Mouse (Mus musculus) MEL (cell line): ENCODE results near the gene Slc10a6. TPM values are rescaled to one million over a fixed set of nuclear protein-coding genes. Genes with fewer than 3 reads are reported as not detected.

ENCODE experiments used
- DNase-seq: peaks from one replicate; pipeline ENCODE4 v3.0.0; 2011; ENCODE audit warnings: low read depth, low spot score
- H3K27ac ChIP-seq: 2 replicates; pipeline ENCODE4 v1.5.1; 2012; ENCODE audit warnings: low read depth, mild to moderate bottlenecking, control low read depth, low read length, moderate library complexity; ENCODE audit not compliant: control insufficient read depth
- H3K27me3 ChIP-seq, 2 experiments: fragments of 150-350 bp in 1 of 2; sonication (generic) in 1 of 2; 2 replicates each; pipeline ENCODE4 v1.6.1; 2012; ENCODE audit warnings: low read length in 2 of 2, mild to moderate bottlenecking in 2 of 2, improper control_type of control experiment in 1 of 2, moderate library complexity in 1 of 2; ENCODE audit not compliant: insufficient read depth in 2 of 2, control insufficient read depth in 1 of 2
- H3K36me3 ChIP-seq, 2 experiments: 2 replicates each; pipeline ENCODE4 v1.6.1; 2012 to 2014; ENCODE audit warnings: low read length in 2 of 2, improper control_type of control experiment in 1 of 2, inconsistent platforms in 1 of 2, mild to moderate bottlenecking in 1 of 2; ENCODE audit not compliant: insufficient read depth in 2 of 2, control insufficient read depth in 1 of 2
- H3K4me1 ChIP-seq, 2 experiments: fragments of 150-350 bp in 1 of 2; sonication (generic) in 1 of 2; 2 replicates each; pipeline ENCODE4 v1.6.1; 2012; ENCODE audit warnings: low read length in 2 of 2, improper control_type of control experiment in 1 of 2, mild to moderate bottlenecking in 1 of 2; ENCODE audit not compliant: insufficient read depth in 2 of 2, control insufficient read depth in 1 of 2
- H3K4me3 ChIP-seq, 2 experiments: fragments of 150-350 bp in 1 of 2; sonication (generic) in 1 of 2; 2 replicates each; pipeline ENCODE4 v1.5.1; 2012; ENCODE audit warnings: low read depth in 2 of 2, low read length in 2 of 2, mild to moderate bottlenecking in 2 of 2, moderate library complexity in 2 of 2, control low read depth in 1 of 2, improper control_type of control experiment in 1 of 2; ENCODE audit not compliant: control insufficient read depth in 1 of 2, insufficient read depth in 1 of 2
- H3K79me2 ChIP-seq: 2 replicates; pipeline ENCODE4 v1.6.1; 2012; ENCODE audit warnings: mild to moderate bottlenecking, low read length, moderate library complexity; ENCODE audit not compliant: control insufficient read depth, poor library complexity, insufficient read depth
- H3K9ac ChIP-seq: 2 replicates; pipeline ENCODE4 v1.6.1; 2012; ENCODE audit warnings: low read depth, mild to moderate bottlenecking, control low read depth, low read length, moderate library complexity; ENCODE audit not compliant: control insufficient read depth, poor library complexity, severe bottlenecking
- H3K9me3 ChIP-seq: fragments of 150-350 bp; sonication (generic); replicated peaks from 2 replicates; pipeline ENCODE4 v1.6.1; 2012; ENCODE audit warnings: mild to moderate bottlenecking, low read length, improper control_type of control experiment, moderate library complexity; ENCODE audit not compliant: insufficient read depth
- CHD1 ChIP-seq: IDR thresholded peaks from 2 replicates; pipeline ENCODE4 v1.6.1; 2012; ENCODE audit warnings: low read depth, mild to moderate bottlenecking, inconsistent platforms, low read length, improper control_type of control experiment
- CTCF ChIP-seq, 3 experiments: IDR thresholded peaks in 2 of 3; conservative IDR thresholded peaks in 1 of 3; 2 replicates each; pipeline ENCODE4 v1.5.1; 2011 to 2012; ENCODE audit warnings: low read length in 3 of 3, low read depth in 2 of 3, mild to moderate bottlenecking in 2 of 3, improper control_type of control experiment in 1 of 3, inconsistent platforms in 1 of 3, mixed read lengths in 1 of 3, moderate library complexity in 1 of 3; ENCODE audit not compliant: control insufficient read depth in 1 of 3, insufficient read depth in 1 of 3, poor library complexity in 1 of 3, severe bottlenecking in 1 of 3
- E2F4 ChIP-seq: IDR thresholded peaks from 2 replicates; pipeline ENCODE4 v1.6.1; 2011; ENCODE audit warnings: low read depth, low read length, improper control_type of control experiment, borderline replicate concordance
- EP300 ChIP-seq, 2 experiments: IDR thresholded peaks; 2 replicates each; pipeline ENCODE4 v1.6.1; 2011; ENCODE audit warnings: improper control_type of control experiment in 2 of 2, low read length in 2 of 2, low read depth in 1 of 2, mild to moderate bottlenecking in 1 of 2
- ETS1 ChIP-seq: IDR thresholded peaks from 2 replicates; pipeline ENCODE4 v1.6.1; 2012; ENCODE audit warnings: low read depth, mild to moderate bottlenecking, inconsistent platforms, low read length, improper control_type of control experiment, moderate library complexity
- GATA1 ChIP-seq: IDR thresholded peaks from 2 replicates; pipeline ENCODE4 v1.6.1; 2011; ENCODE audit warnings: low read depth, low read length, improper control_type of control experiment
- JUND ChIP-seq: IDR thresholded peaks from 2 replicates; pipeline ENCODE4 v1.6.1; 2011; ENCODE audit warnings: low read depth, mild to moderate bottlenecking, improper control_type of control experiment, low read length
- MAFK ChIP-seq: IDR thresholded peaks from 2 replicates; pipeline ENCODE4 v1.6.1; 2011; ENCODE audit warnings: low read depth, mild to moderate bottlenecking, low read length, improper control_type of control experiment, borderline replicate concordance
- MEF2A ChIP-seq: IDR thresholded peaks from 2 replicates; pipeline ENCODE4 v1.6.1; 2014; ENCODE audit warnings: low read depth, mild to moderate bottlenecking, inconsistent platforms, low read length, improper control_type of control experiment; ENCODE audit not compliant: poor library complexity, insufficient replicate concordance, severe bottlenecking; ENCODE audit errors: extremely low read depth
- RAD21 ChIP-seq: IDR thresholded peaks from 2 replicates; pipeline ENCODE4 v1.6.1; 2011; ENCODE audit warnings: mild to moderate bottlenecking, low read depth, low read length, improper control_type of control experiment
- RCOR1 ChIP-seq: IDR thresholded peaks from 2 replicates; pipeline ENCODE4 v1.6.1; 2012; ENCODE audit warnings: low read depth, mild to moderate bottlenecking, inconsistent platforms, low read length, improper control_type of control experiment
- TBP ChIP-seq: IDR thresholded peaks from 2 replicates; pipeline ENCODE4 v1.8.0; 2011; ENCODE audit warnings: low read depth, low read length, improper control_type of control experiment
- USF2 ChIP-seq, 2 experiments: IDR thresholded peaks; 2 replicates each; pipeline ENCODE4 v1.6.1; 2011 to 2012; ENCODE audit warnings: improper control_type of control experiment in 2 of 2, low read length in 2 of 2, borderline replicate concordance in 1 of 2, inconsistent platforms in 1 of 2, low read depth in 1 of 2, mild to moderate bottlenecking in 1 of 2; ENCODE audit not compliant: insufficient read depth in 1 of 2
- ZC3H11A ChIP-seq: IDR thresholded peaks from 2 replicates; pipeline ENCODE4 v1.6.1; 2012; ENCODE audit warnings: low read depth, mild to moderate bottlenecking, inconsistent platforms, low read length, improper control_type of control experiment
- ZKSCAN1 ChIP-seq: IDR thresholded peaks from 2 replicates; pipeline ENCODE4 v1.6.1; 2012; ENCODE audit warnings: low read depth, mild to moderate bottlenecking, inconsistent platforms, low read length, improper control_type of control experiment, moderate library complexity
- ZNF384 ChIP-seq: IDR thresholded peaks from 2 replicates; pipeline ENCODE4 v1.6.1; 2012; ENCODE audit warnings: low read depth, mild to moderate bottlenecking, inconsistent platforms, low read length, improper control_type of control experiment
- polyA plus RNA-seq, 2 experiments: library from polyadenylated mRNA; stranded (reverse) in 1 of 2; unstranded in 1 of 2; fragments of >175 nt in 1 of 2; fragments of >200 nt in 1 of 2; gene quantifications; 2 replicates each; pipeline versions ENCODE4 v1.2.1 to v1.2.4; 2012; ENCODE audit warnings: low replicate concordance in 2 of 2, low read depth in 1 of 2; ENCODE audit not compliant: insufficient read length in 2 of 2, insufficient read depth in 1 of 2, missing spikeins in 1 of 2
- total RNA-seq: library from RNA; depleted of rRNA; stranded (reverse); fragments of 300-350 nt; gene quantifications from 2 replicates; pipeline ENCODE4 v1.2.3, GENCODE M21; 2012

Slc10a6 gene
- total and polyA plus RNA-seq, 3 experiments: not detected

GRCm38 (mm10) chr5:103596467-103597146, 32.6 kb downstream of the Slc10a6 start:
- H3K4me3 ChIP-seq: no peak overlapping the region
- H3K9ac ChIP-seq: no peak overlapping the region
- no peak for TF ChIP-seq EP300 (IDR thresholded peaks at IDR 0.05; ENCODE audit: low read depth in 1 of 2, low read length in 2 of 2)
- DNase-seq: no peak
- no peaks in the 10 kb centered on the region for H3K4me1 ChIP-seq
- H3K27me3 ChIP-seq: no peaks in the 10 kb centered on the region
- no peaks in the 10 kb centered on the region for H3K79me2 ChIP-seq
- no peak overlapping the region for H3K27ac ChIP-seq
- H3K36me3 ChIP-seq: no peaks in the 10 kb centered on the region
- no peaks in the 10 kb centered on the region for H3K9me3 ChIP-seq

- Histone ChIP-seq H3K4me3 (no peak overlapping the region), H3K27ac (no peak overlapping the region), H3K9ac (no peak overlapping the region), H3K27me3 (no peaks in the 10 kb centered on the region), H3K4me1 (no peaks in the 10 kb centered on the region), H3K36me3 (no peaks in the 10 kb centered on the region), H3K79me2 (no peaks in the 10 kb centered on the region), H3K9me3 (no peaks in the 10 kb centered on the region)
- no peak for DNase-seq
- no peak for TF ChIP-seq EP300 (IDR thresholded peaks at IDR 0.05; ENCODE audit: low read depth in 1 of 2, low read length in 2 of 2)
- TF ChIP-seq GATA1: no peak
- no peak for TF ChIP-seq JUND
- TF ChIP-seq ETS1: no peak
- TF ChIP-seq RAD21: no peak
- TF ChIP-seq CTCF (IDR thresholded peaks at IDR 0.05 in 2 of 3, conservative IDR thresholded peaks at IDR 0.05 in 1 of 3; ENCODE audit: control insufficient read depth in 1 of 3, insufficient read depth in 1 of 3, low read depth in 2 of 3, low read length in 3 of 3, poor library complexity in 1 of 3, severe bottlenecking in 1 of 3): no peak
- TF ChIP-seq MAFK: no peak
- TF ChIP-seq ZNF384: no peak
- no peak for TF ChIP-seq USF2 (IDR thresholded peaks at IDR 0.05; ENCODE audit: borderline replicate concordance in 1 of 2, insufficient read depth in 1 of 2, low read depth in 1 of 2, low read length in 2 of 2)
- no peak for TF ChIP-seq CHD1
- TF ChIP-seq ZKSCAN1: no peak
- TF ChIP-seq RCOR1: no peak
- TF ChIP-seq ZC3H11A: no peak
- TF ChIP-seq E2F4: no peak
- no peak for TF ChIP-seq MEF2A
- no peak for TF ChIP-seq TBP
Measured at GRCm38 (mm10) chr5:103595394-103596226, 33.6 kb downstream of the Slc10a6 start.
